Comparison of ENCODE assay signal across 18 mouse cellular contexts in genomic region chr11:72473540-72473939, GRCm38 (mm10). TPM values are rescaled to one million over a fixed set of nuclear protein-coding genes. Genes with fewer than 3 reads are reported as not detected.
A peak's percentile ranks its signal among the peaks of the same experiment; 100 is the strongest.
DNase-seq lines count a peak whose midpoint lies in the region; ATAC-seq lines count a peak whose summit lies in the region.
"Had no signal": no experiment of that assay in that cellular context is flagged by ENCODE, and none has a peak within 500 bp of the region (broad histone marks: within the 10 kb centered on the region; RNA-seq: fewer than 3 reads in every experiment).

No protein-coding gene starts in this region.

- peak overlapping the region; percentile 46; the same call in 1 of the 2 replicates for H3K27ac ChIP-seq in kidney, embryonic 16.5 days (ENCODE audit: low read length)
- H3K27ac ChIP-seq in embryonic facial prominence, embryonic 10.5 days (replicated peaks) = peak overlapping the region; percentile 54
- no peak overlapping the region for H3K27ac ChIP-seq in intestine, embryonic 15.5 days
- H3K27ac ChIP-seq in neural tube, embryonic 15.5 days (replicated peaks) = no peak overlapping the region
- H3K27ac ChIP-seq: embryonic facial prominence, embryonic 12.5 days; forebrain, embryonic 12.5 days; left cerebral cortex, adult 2 months; neural tube, embryonic 12.5 days had no signal

- no peaks in the 10 kb centered on the region for H3K36me3 ChIP-seq in kidney, embryonic 16.5 days (ENCODE audit: insufficient read depth, low read length)
- H3K36me3 ChIP-seq in embryonic facial prominence, embryonic 10.5 days (replicated peaks) = no peaks in the 10 kb centered on the region
- H3K36me3 ChIP-seq in intestine, embryonic 15.5 days = no peaks in the 10 kb centered on the region
- H3K36me3 ChIP-seq in neural tube, embryonic 15.5 days = peaks cover 15% of the 10 kb centered on the region
- H3K36me3 ChIP-seq: embryonic facial prominence, embryonic 12.5 days; forebrain, embryonic 12.5 days had no signal

- 94% methylated on average over 4 of the region's 4 CpGs for WGBS in kidney, embryonic 16.5 days
- WGBS in embryonic facial prominence, embryonic 10.5 days = 85% methylated on average over 4 of the region's 4 CpGs
- 59% methylated on average over 4 of the region's 4 CpGs for WGBS in intestine, embryonic 15.5 days
- 92% methylated on average over 4 of the region's 4 CpGs for WGBS in neural tube, embryonic 15.5 days

- peak; percentile 37; the same call in 1 of the 2 replicates for ATAC-seq in kidney, embryonic 16.5 days (ENCODE audit: low FRiP score, low TSS enrichment)
- peak; percentile 40 for ATAC-seq in intestine, embryonic 15.5 days
- ATAC-seq in neural tube, embryonic 15.5 days (ENCODE audit: low FRiP score) = no peak

- H3K9me3 ChIP-seq in kidney, embryonic 16.5 days (ENCODE audit: low read length) = no peaks in the 10 kb centered on the region
- H3K9me3 ChIP-seq in embryonic facial prominence, embryonic 10.5 days = no peaks in the 10 kb centered on the region
- H3K9me3 ChIP-seq in intestine, embryonic 15.5 days = no peaks in the 10 kb centered on the region
- H3K9me3 ChIP-seq in neural tube, embryonic 15.5 days (replicated peaks) = no peaks in the 10 kb centered on the region
- H3K9me3 ChIP-seq: embryonic facial prominence, embryonic 12.5 days; forebrain, embryonic 12.5 days; neural tube, embryonic 12.5 days had no signal

- no peak for DNase-seq in kidney, adult 8-10 months
- peak; percentile 44 for DNase-seq in embryonic facial prominence, embryonic 10.5 days (ENCODE audit: low spot score)
- peak; percentile 43 to 67 for DNase-seq in lung, postnatal 4 days
- DNase-seq in Muller cell, postnatal 12 days (ENCODE audit: inconsistent ontology term) = no peak
- DNase-seq: cerebellum, adult 11 months; cerebellum, postnatal 25 days; heart, adult 11 months; kidney, adult 18-20 months; right cerebral cortex, postnatal 25 days had no signal

- H3K4me1 ChIP-seq in kidney, embryonic 16.5 days (ENCODE audit: insufficient read depth, low read length) = peaks cover 55% of the 10 kb centered on the region
- H3K4me1 ChIP-seq in embryonic facial prominence, embryonic 10.5 days = peaks cover 74% of the 10 kb centered on the region
- peaks cover 49% of the 10 kb centered on the region for H3K4me1 ChIP-seq in intestine, embryonic 15.5 days (replicated peaks)
- peaks cover 51% of the 10 kb centered on the region for H3K4me1 ChIP-seq in neural tube, embryonic 15.5 days

- no peaks in the 10 kb centered on the region for H3K27me3 ChIP-seq in kidney, embryonic 16.5 days (ENCODE audit: insufficient read depth, low read length)
- H3K27me3 ChIP-seq in embryonic facial prominence, embryonic 10.5 days (replicated peaks; ENCODE audit: low read depth, poor library complexity, severe bottlenecking) = no peaks in the 10 kb centered on the region
- no peaks in the 10 kb centered on the region for H3K27me3 ChIP-seq in intestine, embryonic 15.5 days (replicated peaks)
- no peaks in the 10 kb centered on the region for H3K27me3 ChIP-seq in neural tube, embryonic 15.5 days (replicated peaks)
- H3K27me3 ChIP-seq: embryonic facial prominence, embryonic 12.5 days; forebrain, embryonic 12.5 days; neural tube, embryonic 12.5 days had no signal

- H3K9ac ChIP-seq in kidney, embryonic 16.5 days (replicated peaks; ENCODE audit: low read length) = no peak overlapping the region
- no peak overlapping the region for H3K9ac ChIP-seq in intestine, embryonic 15.5 days
- H3K9ac ChIP-seq in neural tube, embryonic 15.5 days (replicated peaks) = no peak overlapping the region
- H3K9ac ChIP-seq: embryonic facial prominence, embryonic 12.5 days; forebrain, embryonic 12.5 days; neural tube, embryonic 12.5 days had no signal

- no peak overlapping the region for H3K4me3 ChIP-seq in kidney, embryonic 16.5 days (ENCODE audit: low read length)
- H3K4me3 ChIP-seq in embryonic facial prominence, embryonic 10.5 days = no peak overlapping the region
- H3K4me3 ChIP-seq in intestine, embryonic 15.5 days (replicated peaks) = no peak overlapping the region
- H3K4me3 ChIP-seq in neural tube, embryonic 15.5 days (replicated peaks) = no peak overlapping the region
- H3K4me3 ChIP-seq: embryonic facial prominence, embryonic 12.5 days; forebrain, embryonic 12.5 days; left cerebral cortex, adult 2 months; neural tube, embryonic 12.5 days had no signal

- no peak overlapping the region for H3K4me2 ChIP-seq in kidney, embryonic 16.5 days (replicated peaks; ENCODE audit: low read depth, low read length)
- H3K4me2 ChIP-seq in intestine, embryonic 15.5 days (replicated peaks) = no peak overlapping the region; the same call in 1 of the 2 replicates
- no peak overlapping the region for H3K4me2 ChIP-seq in neural tube, embryonic 15.5 days
- H3K4me2 ChIP-seq: embryonic facial prominence, embryonic 12.5 days; forebrain, embryonic 12.5 days; neural tube, embryonic 12.5 days had no signal

RNA-seq across cellular contexts. Expression of gene Spns2, which starts 16.2 kb away (rescaled TPM):
- polyA plus RNA-seq in kidney, embryonic 16.5 days (2015; fragmentation: Nextera tagmentation; extraction: Ambion mirVana) = 2.5 and 3.3 TPM in 2 replicates
- 3.3 TPM in 2 replicates for polyA plus RNA-seq in embryonic facial prominence, embryonic 10.5 days (2016; fragmentation: Nextera tagmentation; extraction: Ambion mirVana)
- polyA plus RNA-seq in intestine, embryonic 15.5 days (2015; fragmentation: Nextera tagmentation; extraction: Ambion mirVana) = 5.3 and 5.6 TPM in 2 replicates
- 9.4 and 12.6 TPM in 2 replicates for polyA plus RNA-seq in neural tube, embryonic 15.5 days (2015; fragmentation: Nextera tagmentation; extraction: Ambion mirVana)

RNA-seq across cellular contexts. Expression of gene Mybbp1a, which starts 32.4 kb away (rescaled TPM):
- 175 and 177 TPM in 2 replicates for polyA plus RNA-seq in kidney, embryonic 16.5 days (2015; fragmentation: Nextera tagmentation; extraction: Ambion mirVana)
- 257 and 263 TPM in 2 replicates for polyA plus RNA-seq in embryonic facial prominence, embryonic 10.5 days (2016; fragmentation: Nextera tagmentation; extraction: Ambion mirVana)
- polyA plus RNA-seq in intestine, embryonic 15.5 days (2015; fragmentation: Nextera tagmentation; extraction: Ambion mirVana) = 171 and 172 TPM in 2 replicates
- polyA plus RNA-seq in neural tube, embryonic 15.5 days (2015; fragmentation: Nextera tagmentation; extraction: Ambion mirVana) = 63.1 and 82.7 TPM in 2 replicates

RNA-seq across cellular contexts. Expression of gene Ggt6, which starts 38.2 kb away (rescaled TPM):
- polyA plus RNA-seq in kidney, embryonic 16.5 days (2015; fragmentation: Nextera tagmentation; extraction: Ambion mirVana) = 1.6 and 2.2 TPM in 2 replicates
- polyA plus RNA-seq in embryonic facial prominence, embryonic 10.5 days (2016; fragmentation: Nextera tagmentation; extraction: Ambion mirVana) = 0.10 TPM in 1 of 2 replicates, not detected in the other
- 11.5 and 14.4 TPM in 2 replicates for polyA plus RNA-seq in intestine, embryonic 15.5 days (2015; fragmentation: Nextera tagmentation; extraction: Ambion mirVana)
- 1.2 TPM in 1 of 2 replicates, not detected in the other for polyA plus RNA-seq in neural tube, embryonic 15.5 days (2015; fragmentation: Nextera tagmentation; extraction: Ambion mirVana)
- polyA plus RNA-seq: C2C12; forebrain, embryonic 12.5 days; hindbrain, embryonic 11.5 days; neural tube, embryonic 12.5 days had no signal

Comparison
In these comparisons a context has a peak if more than half of its experiments do, and no peak if none do; other contexts are left out.
1. H3K27ac ChIP-seq: peak in kidney, embryonic 16.5 days (single experiment) and embryonic facial prominence, embryonic 10.5 days (single experiment); none in intestine, embryonic 15.5 days (single experiment) and neural tube, embryonic 15.5 days (single experiment).
2. DNase-seq: peak in embryonic facial prominence, embryonic 10.5 days (single experiment) and lung, postnatal 4 days (2 of 2); none in kidney, adult 8-10 months (0 of 2) and Muller cell, postnatal 12 days (single experiment).